Mouse (Mus musculus) erythroblast, embryonic 14.5 days (primary cell): Measurements from ENCODE around the gene P2ry14.

Source experiments
- GATA1 ChIP-seq: IDR thresholded peaks from 2 replicates; pipeline ENCODE4 v1.6.1; 2012; ENCODE audit warnings: low read length, inconsistent platforms, mixed read lengths
- TAL1 ChIP-seq: IDR thresholded peaks from 3 replicates; pipeline ENCODE4 v1.6.1; 2012; ENCODE audit warnings: low read length, inconsistent platforms, mixed read lengths

DNA sequence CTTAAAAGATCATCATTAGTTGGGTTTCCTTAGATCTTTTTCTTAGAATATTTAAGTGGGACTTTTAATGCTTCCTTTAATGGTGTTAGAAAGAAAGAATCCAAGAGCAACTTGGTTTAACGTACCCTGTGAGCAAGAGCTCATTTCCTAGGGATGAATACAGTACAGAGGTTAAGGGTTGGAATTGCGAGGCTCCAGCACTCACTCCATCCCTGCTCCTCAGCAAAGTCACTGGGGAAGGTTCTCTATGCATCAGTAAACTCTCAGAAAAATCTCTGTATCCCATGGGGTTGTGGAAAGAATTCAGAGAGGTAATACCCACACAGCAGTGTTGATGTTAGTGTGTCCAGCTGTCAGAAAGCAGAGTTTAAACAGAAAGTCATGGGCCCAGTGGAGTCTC is 13.3 kb downstream of the P2ry14 start:
- TF ChIP-seq GATA1 (no peak), TAL1 (no peak)
